Mouse (Mus musculus): ENCODE data around the gene Eif2d.

- TF ChIP-seq CTCF (IDR thresholded peaks at IDR 0.05; ENCODE audit: low read depth) (no peak), EP300 (IDR thresholded peaks at IDR 0.05; ENCODE audit: low read depth) (no peak)
These were observed 60.0 kb downstream of the Eif2d start for GRCm38 (mm10) chr1:131212956-131213355.

Measured in liver, embryonic 14.5 days (tissue).